Mouse (Mus musculus) stomach, embryonic 16.5 days (tissue): ENCODE measurements around the gene AC129217.1. TPM values are rescaled to one million over a fixed set of nuclear protein-coding genes. Genes with fewer than 3 reads are reported as not detected.

Source experiments
- ATAC-seq: fragments of 200-750 bp; cut with Nextera tagmentation; 2 replicates; pipeline ENCODE4 v1.8.0; 2017; ENCODE audit warnings: moderate number of reproducible peaks, moderate TSS enrichment; ENCODE audit not compliant: insufficient read depth, low FRiP score
- H3K27ac ChIP-seq: fragments of 300-500 bp; sonication (generic); 2 replicates; pipeline ENCODE4 v1.5.1; 2014; ENCODE audit warnings: low read length
- H3K27me3 ChIP-seq: fragments of 300-500 bp; sonication (generic); 2 replicates; pipeline ENCODE4 v1.6.1; 2014; ENCODE audit warnings: low read length, control low read depth, mixed read lengths; ENCODE audit not compliant: control insufficient read depth, insufficient read depth
- H3K36me3 ChIP-seq: fragments of 300-500 bp; sonication (generic); 2 replicates; pipeline ENCODE4 v1.6.1; 2014; ENCODE audit warnings: low read length; ENCODE audit not compliant: control insufficient read depth, insufficient read depth
- H3K4me1 ChIP-seq: fragments of 300-500 bp; sonication (generic); 2 replicates; pipeline ENCODE4 v1.6.1; 2014; ENCODE audit warnings: low read length, control low read depth, mixed read lengths; ENCODE audit not compliant: control insufficient read depth, insufficient read depth
- H3K4me2 ChIP-seq: fragments of 300-500 bp; sonication (generic); 2 replicates; pipeline ENCODE4 v1.6.1; 2014; ENCODE audit warnings: low read depth, low read length, mixed read lengths
- H3K4me3 ChIP-seq: fragments of 300-500 bp; sonication (generic); replicated peaks from 2 replicates; pipeline ENCODE4 v1.5.1; 2014; ENCODE audit warnings: mild to moderate bottlenecking, low read length
- H3K9ac ChIP-seq: fragments of 300-500 bp; sonication (generic); 2 replicates; pipeline ENCODE4 v1.6.1; 2014; ENCODE audit warnings: low read length
- H3K9me3 ChIP-seq: fragments of 300-500 bp; sonication (generic); replicated peaks from 2 replicates; pipeline ENCODE4 v1.6.1; 2016; ENCODE audit warnings: low read length, control low read depth; ENCODE audit not compliant: control insufficient read depth
- WGBS: fragments of 180-500 bp; shearing (Covaris S2); extraction: QIAGEN DNeasy Blood & Tissue Kit; methylation state at CpG from one replicate; pipeline ENCODE4 v1.1.7; 2014; 5-methylcytosine and 5-hydroxymethylcytosine counted together
- polyA plus RNA-seq: library from polyadenylated mRNA; unstranded; fragments of >200 nt; fragmentation: Nextera tagmentation; extraction: Ambion mirVana; gene quantifications from 2 replicates; pipeline ENCODE4 v1.2.1, GENCODE M21; 2015

Gene AC129217.1
- polyA plus RNA-seq, 1 experiment from 2014 or later, result not detected

- H3K36me3 ChIP-seq, result 0 out of 2 replicates have a peak, but pooled peaks cover 5% of the 10 kb centered on the region
- WGBS, result 66% methylated on average over 11 of the region's 11 CpGs
These were observed 9.7 kb downstream of the AC129217.1 start, which contains the start of gene Gng3 for GRCm38 (mm10) chr19:8839103-8839907. Gene Gng3, minus strand, starts transcription at chr19:8839194.

GRCm38 (mm10) chr19:8839908-8840791 is 10.6 kb downstream of the AC129217.1 start:
- 24% methylated on average over 29 of the region's 29 CpGs for WGBS
- Histone ChIP-seq H3K4me1 (peaks cover 16% of the 10 kb centered on the region), H3K9ac (peak overlapping the region; percentile 79), H3K4me2 (peak overlapping the region; percentile 68), H3K9me3 (no peaks in the 10 kb centered on the region), H3K4me3 (peak overlapping the region; percentile 59), H3K36me3 (no peaks in the 10 kb centered on the region), H3K27ac (no peak overlapping the region), H3K27me3 (no peaks in the 10 kb centered on the region)
- peak; percentile 79 for ATAC-seq

More at GRCm38 (mm10) chr19:8839103-8839907, 9.7 kb downstream of the AC129217.1 start, which contains the start of gene Gng3:
- Histone ChIP-seq H3K4me1 (peaks cover 16% of the 10 kb centered on the region), H3K4me2 (peak within 1 kb of the TSS; percentile 96), H3K4me3 (peak within 1 kb of the TSS; percentile 66), H3K27me3 (no peaks in the 10 kb centered on the region), H3K9ac (peak within 1 kb of the TSS; percentile 91), H3K27ac (peak within 1 kb of the TSS; percentile 97), H3K9me3 (no peaks in the 10 kb centered on the region)
- no peak; the same call in 1 of the 2 replicates for ATAC-seq

GRCm38 (mm10) chr19:8841012-8841411 is 11.4 kb downstream of the AC129217.1 start:
- Histone ChIP-seq H3K4me2 (peak overlapping the region; percentile 68), H3K4me1 (peaks cover 16% of the 10 kb centered on the region), H3K9me3 (no peaks in the 10 kb centered on the region), H3K9ac (peak overlapping the region; percentile 79), H3K4me3 (peak overlapping the region; percentile 59), H3K27me3 (no peaks in the 10 kb centered on the region), H3K36me3 (no peaks in the 10 kb centered on the region), H3K27ac (no peak overlapping the region)
- WGBS, result 91% methylated on average over 7 of the region's 7 CpGs
- ATAC-seq, result no peak

GRCm38 (mm10) chr19:8842961-8843360 is 13.4 kb downstream of the AC129217.1 start:
- Histone ChIP-seq H3K4me2 (no peak overlapping the region), H3K9me3 (no peaks in the 10 kb centered on the region), H3K4me3 (no peak overlapping the region), H3K27me3 (no peaks in the 10 kb centered on the region), H3K27ac (no peak overlapping the region), H3K4me1 (peaks cover 16% of the 10 kb centered on the region), H3K36me3 (0 out of 2 replicates have a peak, but pooled peaks cover 6% of the 10 kb centered on the region), H3K9ac (no peak overlapping the region)
- ATAC-seq, result no peak
- 88% methylated on average over 6 of the region's 6 CpGs for WGBS

- Histone ChIP-seq H3K27ac (no peak overlapping the region), H3K27me3 (no peaks in the 10 kb centered on the region), H3K4me1 (peaks cover 5% of the 10 kb centered on the region; the same call in 1 of the 2 replicates), H3K9me3 (no peaks in the 10 kb centered on the region), H3K4me3 (no peak overlapping the region), H3K9ac (no peak overlapping the region), H3K4me2 (no peak overlapping the region), H3K36me3 (0 out of 2 replicates have a peak, but pooled peaks cover 6% of the 10 kb centered on the region)
- 57% methylated on average over 5 of the region's 5 CpGs for WGBS
- no peak for ATAC-seq
These were observed 15.0 kb downstream of the AC129217.1 start for GRCm38 (mm10) chr19:8844371-8845129.

- H3K4me2 ChIP-seq, result no peak overlapping the region
- 0 out of 2 replicates have a peak, but pooled peaks cover 6% of the 10 kb centered on the region for H3K36me3 ChIP-seq
- 68% methylated on average over 5 of the region's 5 CpGs for WGBS
- H3K4me3 ChIP-seq, result no peak overlapping the region
- no peaks in the 10 kb centered on the region for H3K4me1 ChIP-seq
- no peak overlapping the region for H3K9ac ChIP-seq
- no peak overlapping the region for H3K27ac ChIP-seq
- H3K9me3 ChIP-seq, result no peaks in the 10 kb centered on the region
- no peak for ATAC-seq
- no peaks in the 10 kb centered on the region for H3K27me3 ChIP-seq
These were observed 18.8 kb downstream of the AC129217.1 start for GRCm38 (mm10) chr19:8848356-8848755.

- Histone ChIP-seq H3K4me2 (peak within 1 kb of the TSS; percentile 42), H3K9ac (peak within 1 kb of the TSS; percentile 61), H3K36me3 (0 out of 2 replicates have a peak, but pooled peaks cover 6% of the 10 kb centered on the region), H3K27ac (peak within 1 kb of the TSS; percentile 36), H3K4me1 (no peaks in the 10 kb centered on the region), H3K4me3 (peak within 1 kb of the TSS; percentile 2; the same call in 1 of the 2 replicates), H3K9me3 (no peaks in the 10 kb centered on the region), H3K27me3 (no peaks in the 10 kb centered on the region)
- WGBS, result 22% methylated on average over 7 of the region's 7 CpGs
- ATAC-seq, result peak; percentile 76
These were observed 20.9 kb downstream of the AC129217.1 start, which contains the start of gene Lrrn4cl for GRCm38 (mm10) chr19:8850402-8850901. Gene Lrrn4cl, plus strand, starts transcription at chr19:8850768.

- Histone ChIP-seq H3K27me3 (no peaks in the 10 kb centered on the region), H3K27ac (no peak overlapping the region), H3K36me3 (0 out of 2 replicates have a peak, but pooled peaks cover 6% of the 10 kb centered on the region), H3K4me3 (no peak overlapping the region), H3K9ac (no peak overlapping the region), H3K4me2 (no peak overlapping the region), H3K9me3 (no peaks in the 10 kb centered on the region), H3K4me1 (no peaks in the 10 kb centered on the region)
- ATAC-seq, result no peak
- 35% methylated on average over 7 of the region's 7 CpGs for WGBS
These were observed 22.1 kb downstream of the AC129217.1 start for GRCm38 (mm10) chr19:8851639-8852038.
